Mouse (Mus musculus): ENCODE measurements around the gene Pcdh9. TPM values are rescaled to one million over a fixed set of nuclear protein-coding genes. Genes with fewer than 3 reads are reported as not detected.

The Pcdh9 gene
- polyA plus RNA-seq, 1 experiment = 0.10 TPM

DNA sequence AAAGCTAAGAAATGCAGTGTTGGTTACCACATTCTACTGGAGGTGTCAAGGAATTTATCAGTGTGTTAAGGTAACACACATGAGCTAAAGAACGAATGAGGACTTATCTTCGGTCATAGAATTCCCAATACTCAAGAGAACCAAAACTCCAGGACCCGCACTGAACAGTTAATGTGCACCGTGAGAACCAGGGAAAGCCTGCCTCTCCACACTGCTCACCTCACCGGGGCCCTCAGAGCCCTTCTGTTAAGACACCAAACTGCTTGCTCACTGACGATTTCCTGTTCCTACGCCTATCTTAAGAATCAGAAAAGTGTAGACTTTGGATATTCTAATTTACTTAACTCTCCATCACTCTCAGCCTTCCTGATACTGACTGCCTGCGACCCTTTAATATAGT lies 418.0 kb downstream of the Pcdh9 start:
- no peak overlapping the region for H3K4me3 ChIP-seq (ENCODE audit: low read depth, low read length)
- H3K36me3 ChIP-seq (ENCODE audit: control insufficient read depth, insufficient read depth, low read length) = no peaks in the 10 kb centered on the region
- TF ChIP-seq CTCF (IDR thresholded peaks at IDR 0.05; ENCODE audit: extremely low read depth, insufficient read length, insufficient replicate concordance, low read depth, low read length) (no peak), POLR2A (IDR thresholded peaks at IDR 0.05; ENCODE audit: low read depth, low read length) (no peak)
- no peak overlapping the region for H3K27ac ChIP-seq (ENCODE audit: insufficient read depth, low read depth, low read length)
- no peaks in the 10 kb centered on the region for H3K27me3 ChIP-seq (ENCODE audit: control insufficient read depth, insufficient read depth, low read length)
- H3K4me1 ChIP-seq (ENCODE audit: control insufficient read depth, insufficient read depth, insufficient read length, low read length) = no peaks in the 10 kb centered on the region
- WGBS = 84% methylated on average over 8 of the region's 8 CpGs

DNA sequence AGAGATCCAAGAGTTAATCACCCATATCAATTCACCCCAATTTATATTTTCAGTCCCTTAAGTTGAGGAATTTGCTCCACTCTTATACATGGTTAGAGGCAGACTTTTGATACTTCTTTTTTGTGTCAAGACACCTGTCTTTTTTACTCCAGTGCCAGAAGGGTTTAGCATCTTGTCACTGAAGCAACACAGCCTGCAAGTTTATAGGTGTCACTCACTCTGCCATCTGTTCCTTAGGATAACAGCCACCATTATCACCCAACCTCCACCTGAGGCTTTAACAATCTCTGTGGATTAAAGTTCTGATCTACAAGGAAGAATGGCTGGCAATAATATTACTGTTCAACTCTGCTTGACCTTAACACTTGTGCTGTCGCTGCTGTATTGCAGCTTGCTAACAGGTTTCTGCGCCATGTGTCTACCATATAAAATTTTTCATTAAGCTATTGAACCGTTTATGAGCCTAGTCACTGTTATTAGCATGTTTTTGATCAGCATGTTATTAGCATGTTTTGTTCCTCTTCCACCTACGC lies 427.1 kb downstream of the Pcdh9 start:
- H3K4me3 ChIP-seq (ENCODE audit: low read depth, low read length) = no peak overlapping the region
- H3K27me3 ChIP-seq (ENCODE audit: control insufficient read depth, insufficient read depth, low read length) = no peaks in the 10 kb centered on the region
- WGBS = 83% methylated on average over 4 of the region's 4 CpGs
- no peaks in the 10 kb centered on the region for H3K36me3 ChIP-seq (ENCODE audit: control insufficient read depth, insufficient read depth, low read length)
- TF ChIP-seq POLR2A (IDR thresholded peaks at IDR 0.05; ENCODE audit: low read depth, low read length) (no peak), CTCF (IDR thresholded peaks at IDR 0.05; ENCODE audit: extremely low read depth, insufficient read length, insufficient replicate concordance, low read depth, low read length) (no peak)
- no peak overlapping the region for H3K27ac ChIP-seq (ENCODE audit: insufficient read depth, low read depth, low read length)
- no peaks in the 10 kb centered on the region for H3K4me1 ChIP-seq (ENCODE audit: control insufficient read depth, insufficient read depth, insufficient read length, low read length)

DNA sequence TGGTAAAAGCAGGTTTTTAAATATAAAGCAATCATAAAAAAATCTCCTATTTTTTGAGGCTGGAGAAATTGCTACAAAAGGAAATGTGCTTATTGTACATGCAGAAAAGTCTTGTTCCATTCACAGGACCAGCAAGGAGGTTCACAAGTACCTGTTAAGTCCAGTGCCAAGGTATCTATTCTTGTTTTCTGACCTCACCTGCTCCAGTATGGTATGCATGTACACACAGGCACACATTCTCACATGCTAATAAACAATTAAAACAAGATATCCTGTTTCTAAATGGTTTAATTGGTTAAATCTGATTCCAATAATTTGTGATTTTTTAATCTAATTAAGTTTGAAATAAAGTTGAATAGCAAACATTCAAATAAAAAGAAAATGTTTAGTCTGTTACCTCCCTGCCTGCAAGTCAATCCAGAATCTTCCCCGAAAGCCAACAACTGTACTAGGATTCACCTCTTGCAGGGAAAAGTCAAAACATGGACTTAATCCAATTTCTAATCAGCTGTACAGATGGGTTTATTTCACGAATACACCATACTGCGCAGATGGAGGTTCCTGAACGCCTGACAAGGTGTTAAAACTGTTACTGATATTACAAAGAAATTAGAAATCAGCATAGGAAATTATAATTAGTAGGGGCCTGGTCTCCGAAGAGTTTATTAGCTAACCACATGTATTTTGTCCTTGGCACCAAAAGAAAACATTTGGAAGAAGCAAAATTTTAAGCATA lies 439.4 kb downstream of the Pcdh9 start:
- Histone ChIP-seq H3K4me3 (ENCODE audit: low read depth, low read length) (no peak overlapping the region), H3K27me3 (ENCODE audit: control insufficient read depth, insufficient read depth, low read length) (no peaks in the 10 kb centered on the region), H3K27ac (ENCODE audit: insufficient read depth, low read depth, low read length) (no peak overlapping the region), H3K36me3 (ENCODE audit: control insufficient read depth, insufficient read depth, low read length) (no peaks in the 10 kb centered on the region), H3K4me1 (ENCODE audit: control insufficient read depth, insufficient read depth, insufficient read length, low read length) (no peaks in the 10 kb centered on the region)
- no peak for TF ChIP-seq POLR2A (IDR thresholded peaks at IDR 0.05; ENCODE audit: low read depth, low read length)
- TF ChIP-seq CTCF (IDR thresholded peaks at IDR 0.05; ENCODE audit: extremely low read depth, insufficient read length, insufficient replicate concordance, low read depth, low read length) = no peak
- WGBS = 81% methylated on average over 5 of the region's 5 CpGs

DNA sequence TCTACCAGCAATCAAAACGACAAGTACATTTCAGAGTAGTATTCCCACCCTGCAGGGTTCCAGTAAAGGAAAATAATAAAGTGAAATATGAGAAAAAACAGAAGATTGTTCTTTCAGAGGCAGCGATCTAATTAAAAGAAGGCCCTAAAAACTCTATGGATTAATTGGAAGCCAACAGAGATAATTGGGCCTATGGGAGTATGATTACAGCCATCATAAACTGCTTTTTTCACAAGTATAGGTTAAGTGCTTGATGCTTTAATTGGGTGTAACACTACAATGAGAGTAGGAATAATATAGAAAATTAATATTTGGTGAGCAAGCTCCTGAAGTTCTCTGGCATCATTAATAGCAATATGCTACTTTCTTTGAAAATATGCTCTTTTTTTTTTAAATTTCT lies 448.6 kb downstream of the Pcdh9 start:
- 67% methylated on average over 2 of the region's 2 CpGs for WGBS
- no peaks in the 10 kb centered on the region for H3K27me3 ChIP-seq (ENCODE audit: control insufficient read depth, insufficient read depth, low read length)
- no peak overlapping the region for H3K27ac ChIP-seq (ENCODE audit: insufficient read depth, low read depth, low read length)
- TF ChIP-seq CTCF (IDR thresholded peaks at IDR 0.05; ENCODE audit: extremely low read depth, insufficient read length, insufficient replicate concordance, low read depth, low read length) = no peak
- no peak for TF ChIP-seq POLR2A (IDR thresholded peaks at IDR 0.05; ENCODE audit: low read depth, low read length)
- H3K4me1 ChIP-seq (ENCODE audit: control insufficient read depth, insufficient read depth, insufficient read length, low read length) = no peaks in the 10 kb centered on the region
- no peak overlapping the region for H3K4me3 ChIP-seq (ENCODE audit: low read depth, low read length)
- H3K36me3 ChIP-seq (ENCODE audit: control insufficient read depth, insufficient read depth, low read length) = no peaks in the 10 kb centered on the region

DNA sequence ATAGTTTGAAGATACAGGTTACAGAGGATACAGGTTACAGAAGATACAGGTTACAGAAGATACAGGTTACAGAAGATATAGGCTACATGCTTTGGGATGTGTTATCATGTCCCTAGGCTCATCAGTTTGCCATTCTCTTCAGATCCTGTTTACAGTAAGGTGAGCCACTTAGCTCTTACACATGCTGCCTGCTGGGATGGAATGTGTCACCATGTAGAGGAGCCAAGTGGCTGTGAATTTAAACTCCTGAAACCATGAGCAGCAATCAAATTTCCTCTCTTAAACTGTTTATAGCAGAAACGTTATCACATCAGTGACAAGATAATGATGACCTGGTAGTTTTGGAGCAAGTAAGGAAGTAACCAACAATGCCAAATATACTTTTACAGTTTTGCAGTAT lies 453.3 kb downstream of the Pcdh9 start:
- WGBS = 46% methylated on average over 1 of the region's 1 CpGs
- no peaks in the 10 kb centered on the region for H3K36me3 ChIP-seq (ENCODE audit: control insufficient read depth, insufficient read depth, low read length)
- no peaks in the 10 kb centered on the region for H3K4me1 ChIP-seq (ENCODE audit: control insufficient read depth, insufficient read depth, insufficient read length, low read length)
- no peaks in the 10 kb centered on the region for H3K27me3 ChIP-seq (ENCODE audit: control insufficient read depth, insufficient read depth, low read length)
- no peak for TF ChIP-seq POLR2A (IDR thresholded peaks at IDR 0.05; ENCODE audit: low read depth, low read length)
- TF ChIP-seq CTCF (IDR thresholded peaks at IDR 0.05; ENCODE audit: extremely low read depth, insufficient read length, insufficient replicate concordance, low read depth, low read length) = no peak
- no peak overlapping the region for H3K4me3 ChIP-seq (ENCODE audit: low read depth, low read length)
- no peak overlapping the region for H3K27ac ChIP-seq (ENCODE audit: insufficient read depth, low read depth, low read length)

DNA sequence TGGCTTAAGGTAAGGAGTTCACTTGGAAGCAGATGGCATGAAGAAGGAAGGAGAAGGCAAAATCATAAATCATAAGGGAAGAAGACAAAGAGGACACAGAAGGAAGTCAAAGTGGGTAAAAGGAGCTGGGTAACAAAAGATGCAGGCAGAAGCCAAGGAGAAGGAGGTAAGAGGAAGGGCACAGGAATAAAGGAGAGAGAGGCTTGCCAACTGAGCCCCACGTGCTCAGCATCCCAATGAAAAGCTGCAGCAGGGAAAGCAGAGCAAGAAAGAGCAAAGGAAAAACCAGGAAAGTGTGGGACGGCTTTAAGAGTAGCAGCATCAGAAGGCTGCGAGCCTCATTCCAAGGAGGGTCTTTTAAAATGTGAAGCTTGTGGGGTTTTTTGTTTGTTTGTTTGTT lies 473.7 kb downstream of the Pcdh9 start:
- Histone ChIP-seq H3K4me1 (ENCODE audit: control insufficient read depth, insufficient read depth, insufficient read length, low read length) (no peaks in the 10 kb centered on the region), H3K4me3 (ENCODE audit: low read depth, low read length) (no peak overlapping the region), H3K36me3 (ENCODE audit: control insufficient read depth, insufficient read depth, low read length) (no peaks in the 10 kb centered on the region), H3K27ac (ENCODE audit: insufficient read depth, low read depth, low read length) (no peak overlapping the region), H3K27me3 (ENCODE audit: control insufficient read depth, insufficient read depth, low read length) (no peaks in the 10 kb centered on the region)
- 64% methylated on average over 3 of the region's 3 CpGs for WGBS
- no peak for TF ChIP-seq CTCF (IDR thresholded peaks at IDR 0.05; ENCODE audit: extremely low read depth, insufficient read length, insufficient replicate concordance, low read depth, low read length)
- TF ChIP-seq POLR2A (IDR thresholded peaks at IDR 0.05; ENCODE audit: low read depth, low read length) = no peak

DNA sequence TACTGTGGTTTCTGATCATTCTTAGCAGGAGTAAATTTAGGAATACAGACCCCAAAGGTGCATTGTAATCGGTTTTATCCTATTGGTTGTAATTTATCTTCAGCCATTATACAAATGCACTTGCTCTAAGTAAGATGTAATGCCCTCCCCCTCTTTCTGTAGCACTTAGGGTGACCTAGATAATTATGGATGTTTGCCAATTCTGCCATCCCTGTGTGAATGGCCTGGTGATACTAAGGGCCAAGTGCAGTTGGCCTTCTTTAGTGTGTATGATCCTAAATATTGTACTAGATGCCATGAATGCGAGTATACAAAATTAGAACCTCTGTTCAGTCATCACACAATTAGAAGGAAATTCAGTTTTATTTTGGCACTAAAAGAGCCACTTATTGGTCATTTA lies 475.0 kb downstream of the Pcdh9 start:
- no peaks in the 10 kb centered on the region for H3K27me3 ChIP-seq (ENCODE audit: control insufficient read depth, insufficient read depth, low read length)
- H3K4me1 ChIP-seq (ENCODE audit: control insufficient read depth, insufficient read depth, insufficient read length, low read length) = no peaks in the 10 kb centered on the region
- WGBS = 77% methylated on average over 2 of the region's 2 CpGs
- no peak overlapping the region for H3K27ac ChIP-seq (ENCODE audit: insufficient read depth, low read depth, low read length)
- H3K36me3 ChIP-seq (ENCODE audit: control insufficient read depth, insufficient read depth, low read length) = no peaks in the 10 kb centered on the region
- TF ChIP-seq CTCF (IDR thresholded peaks at IDR 0.05; ENCODE audit: extremely low read depth, insufficient read length, insufficient replicate concordance, low read depth, low read length) (no peak), POLR2A (IDR thresholded peaks at IDR 0.05; ENCODE audit: low read depth, low read length) (no peak)
- H3K4me3 ChIP-seq (ENCODE audit: low read depth, low read length) = no peak overlapping the region

Measured in small intestine, adult 2 months (tissue).